Mouse (Mus musculus): ENCODE measurements around the gene Raph1. TPM values are rescaled to one million over a fixed set of nuclear protein-coding genes. Genes with fewer than 3 reads are reported as not detected.

Gene Raph1
- polyA plus RNA-seq, 1 experiment = 34.2 TPM

DNA sequence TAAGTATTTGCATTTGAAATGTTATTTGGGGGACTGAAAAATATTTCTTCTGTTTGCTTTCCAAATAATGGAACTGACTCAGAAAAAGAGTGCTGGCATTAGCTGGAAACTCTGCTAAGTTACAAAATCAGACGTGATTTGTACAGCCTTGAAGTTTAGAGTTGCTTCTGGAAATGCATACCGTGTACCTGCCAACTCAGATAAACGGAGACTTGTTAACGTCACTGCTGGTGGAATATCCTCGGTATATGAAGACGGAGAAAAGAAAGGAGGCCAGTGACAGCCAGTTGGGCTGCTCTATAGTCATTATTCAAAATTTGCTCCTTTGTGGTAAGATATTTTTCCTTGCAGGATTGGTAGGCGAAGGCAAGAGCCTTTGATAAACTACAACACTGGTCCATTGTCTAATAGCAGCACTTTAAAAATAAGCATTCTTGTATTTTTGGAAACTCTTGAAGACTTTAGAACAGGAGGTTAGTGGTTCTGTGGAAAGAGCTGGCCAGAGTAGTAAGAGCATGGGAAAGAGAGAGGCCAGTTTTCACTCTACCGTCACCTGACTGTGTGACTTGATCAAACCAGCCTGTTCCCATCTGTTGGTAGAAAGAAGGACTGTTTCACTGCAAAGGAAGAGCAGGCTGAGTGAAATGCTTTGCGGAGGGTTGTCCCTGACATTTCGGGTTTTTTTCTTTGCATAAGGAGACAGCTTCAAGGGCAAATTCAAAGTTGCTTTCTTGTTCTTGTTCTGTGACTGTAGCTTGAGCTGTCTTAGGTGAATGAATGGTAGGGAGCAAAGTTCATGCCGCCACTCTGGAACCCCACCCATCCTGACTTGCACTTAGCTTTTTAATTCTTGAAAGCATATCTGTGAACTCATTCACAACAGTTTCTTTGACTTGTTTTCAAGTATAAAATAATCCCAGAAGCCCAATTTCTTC, 29.7 kb upstream of the Raph1 start:
- DNase-seq (ENCODE audit: low read depth) = no peak
- TF ChIP-seq CTCF (IDR thresholded peaks at IDR 0.05; ENCODE audit: borderline replicate concordance, extremely low read depth, insufficient read depth, insufficient read length) = no peak
- no peak for TF ChIP-seq POLR2A (IDR thresholded peaks at IDR 0.05; ENCODE audit: borderline replicate concordance, extremely low read depth, insufficient read depth, insufficient read length, poor library complexity, severe bottlenecking)

DNA sequence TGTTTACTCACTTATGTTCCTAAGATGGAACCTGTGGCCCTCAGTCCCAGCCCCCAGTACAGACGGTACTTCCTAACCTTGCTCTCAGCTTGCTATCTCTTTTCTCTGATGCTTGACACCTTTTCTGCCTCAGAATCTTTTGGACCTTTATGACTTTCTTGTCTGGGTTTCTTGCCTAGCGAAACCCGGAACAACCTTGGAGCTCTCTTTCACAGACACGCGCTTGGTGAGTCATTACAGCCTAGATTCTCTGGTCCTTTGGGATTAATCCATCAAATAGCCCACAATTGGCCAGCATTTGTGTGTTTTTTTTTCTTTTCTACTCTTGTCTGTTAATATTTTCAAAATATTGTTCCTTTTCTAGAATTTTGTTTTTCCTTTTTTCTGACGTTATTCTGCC, 26.2 kb upstream of the Raph1 start:
- no peak for DNase-seq (ENCODE audit: low read depth)
- TF ChIP-seq POLR2A (IDR thresholded peaks at IDR 0.05; ENCODE audit: borderline replicate concordance, extremely low read depth, insufficient read depth, insufficient read length, poor library complexity, severe bottlenecking) = no peak
- TF ChIP-seq CTCF (IDR thresholded peaks at IDR 0.05; ENCODE audit: borderline replicate concordance, extremely low read depth, insufficient read depth, insufficient read length) = no peak

DNA sequence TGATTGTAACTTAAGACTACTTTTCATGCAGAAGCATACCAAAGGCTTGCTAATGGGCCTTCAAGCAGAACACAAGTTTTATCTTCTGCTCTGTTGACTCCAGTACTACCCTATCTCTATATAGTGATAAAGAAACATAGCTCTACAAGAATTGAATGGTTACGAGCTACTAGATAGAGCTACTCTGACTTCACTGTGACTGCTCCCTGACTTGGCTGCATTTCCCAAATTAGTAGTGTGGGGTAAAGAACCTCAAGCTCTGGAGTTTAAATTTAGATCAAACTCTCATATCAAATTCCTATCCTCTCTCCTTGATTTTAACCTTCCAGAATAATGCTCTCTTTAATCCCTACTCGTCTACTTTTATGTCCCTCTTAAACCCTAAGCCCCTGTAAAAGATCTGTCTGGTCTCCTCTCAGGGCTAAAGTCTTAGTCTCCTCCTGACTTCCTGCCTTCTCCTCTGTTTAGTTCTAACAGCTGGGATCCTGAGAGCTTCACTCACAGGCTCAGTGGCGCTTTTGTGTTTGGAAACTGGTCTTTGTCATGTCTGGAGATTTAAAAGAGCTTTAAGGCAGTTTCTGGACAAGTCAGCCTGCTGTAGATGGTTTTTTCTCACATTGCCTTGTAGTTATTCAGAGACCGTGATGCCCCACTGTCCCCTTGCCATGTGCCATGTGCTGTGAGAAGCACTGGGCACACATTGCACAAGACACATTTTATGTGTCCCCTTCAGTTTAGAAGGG, 22.2 kb upstream of the Raph1 start:
- no peak for TF ChIP-seq POLR2A (IDR thresholded peaks at IDR 0.05; ENCODE audit: borderline replicate concordance, extremely low read depth, insufficient read depth, insufficient read length, poor library complexity, severe bottlenecking)
- no peak for TF ChIP-seq CTCF (IDR thresholded peaks at IDR 0.05; ENCODE audit: borderline replicate concordance, extremely low read depth, insufficient read depth, insufficient read length)
- no peak for DNase-seq (ENCODE audit: low read depth)

DNA sequence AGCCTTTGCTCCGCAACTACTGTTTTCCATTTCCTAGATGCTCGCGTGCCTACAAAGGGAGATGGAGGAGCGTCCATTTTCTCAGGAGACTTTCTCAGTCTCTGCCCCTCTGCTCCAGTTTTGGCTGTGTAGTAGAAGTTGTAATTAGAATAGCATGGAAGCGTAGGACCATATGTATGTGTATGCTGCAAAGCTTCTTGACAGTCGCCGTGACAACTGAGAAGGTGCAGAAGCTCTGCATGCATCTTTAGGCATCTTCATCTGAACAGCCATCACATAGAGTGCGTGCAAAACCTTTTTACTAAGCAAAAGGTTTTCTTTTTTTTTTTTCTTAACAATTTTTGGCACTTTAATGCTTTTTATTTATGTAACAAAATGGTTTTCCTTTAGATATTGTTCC, 14.1 kb upstream of the Raph1 start:
- DNase-seq (ENCODE audit: low read depth) = peak; percentile 15
- TF ChIP-seq CTCF (IDR thresholded peaks at IDR 0.05; ENCODE audit: borderline replicate concordance, extremely low read depth, insufficient read depth, insufficient read length) = no peak
- no peak for TF ChIP-seq POLR2A (IDR thresholded peaks at IDR 0.05; ENCODE audit: borderline replicate concordance, extremely low read depth, insufficient read depth, insufficient read length, poor library complexity, severe bottlenecking)

DNA sequence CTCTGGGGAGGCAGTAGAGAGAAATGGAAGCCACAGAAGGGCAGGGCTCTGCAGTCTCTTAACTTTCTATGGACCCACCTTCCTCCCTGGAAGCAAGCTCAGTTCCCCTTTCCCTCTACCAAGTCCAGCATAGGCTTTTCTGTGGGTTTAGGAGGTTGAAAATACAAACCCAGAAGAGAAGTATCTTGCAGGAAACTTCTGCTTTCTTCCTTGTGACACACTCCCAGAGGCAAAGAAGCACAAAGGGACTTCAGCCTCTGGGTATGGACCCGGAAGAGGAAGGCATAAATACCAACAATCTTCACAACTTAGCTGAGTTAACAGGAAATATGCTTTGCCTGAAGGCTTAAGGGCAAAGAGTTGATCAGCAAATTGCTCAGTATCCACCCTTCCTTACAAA, 13.0 kb upstream of the Raph1 start:
- no peak for DNase-seq (ENCODE audit: low read depth)
- TF ChIP-seq POLR2A (IDR thresholded peaks at IDR 0.05; ENCODE audit: borderline replicate concordance, extremely low read depth, insufficient read depth, insufficient read length, poor library complexity, severe bottlenecking) (no peak), CTCF (IDR thresholded peaks at IDR 0.05; ENCODE audit: borderline replicate concordance, extremely low read depth, insufficient read depth, insufficient read length) (no peak)

DNA sequence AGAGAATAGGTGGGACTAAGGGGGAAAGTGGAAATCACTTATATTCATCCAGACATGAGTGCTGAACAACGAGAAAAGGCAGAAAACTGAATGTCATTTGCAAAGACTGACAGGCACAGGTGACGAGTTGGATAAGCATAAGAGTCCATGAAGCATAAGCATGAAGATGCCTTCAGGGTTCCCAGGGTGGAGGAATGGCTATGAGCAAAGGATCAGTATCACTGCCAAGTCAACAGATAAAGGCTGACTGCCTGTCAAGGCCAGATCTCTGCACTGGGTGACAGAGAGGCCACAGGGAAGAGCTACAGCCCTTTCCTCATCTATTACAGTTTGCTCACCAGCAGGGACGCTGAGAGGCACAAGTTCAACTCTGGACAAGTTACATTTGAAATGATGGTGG, 5.8 kb upstream of the Raph1 start:
- no peak for TF ChIP-seq POLR2A (IDR thresholded peaks at IDR 0.05; ENCODE audit: borderline replicate concordance, extremely low read depth, insufficient read depth, insufficient read length, poor library complexity, severe bottlenecking)
- TF ChIP-seq CTCF (IDR thresholded peaks at IDR 0.05; ENCODE audit: borderline replicate concordance, extremely low read depth, insufficient read depth, insufficient read length) = no peak
- DNase-seq (ENCODE audit: low read depth) = no peak

DNA sequence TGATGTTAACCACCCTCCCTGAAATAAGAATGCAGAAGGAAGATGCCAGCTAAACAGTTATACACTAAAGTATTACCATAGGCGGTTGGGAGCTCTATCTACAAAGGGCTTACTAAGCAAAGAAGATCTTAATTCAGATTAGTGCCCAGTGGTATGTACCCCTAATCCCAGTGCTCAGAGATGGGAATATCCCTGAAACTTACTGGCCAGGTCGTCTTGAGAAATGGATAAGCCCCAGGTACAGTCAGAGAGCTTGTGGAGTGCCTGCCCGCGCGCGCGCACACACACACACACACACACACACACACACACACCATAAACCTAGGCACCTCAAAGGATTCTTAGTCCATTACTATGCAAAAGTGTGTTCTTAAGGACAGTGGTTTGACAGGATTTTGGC, 2.8 kb upstream of the Raph1 start:
- TF ChIP-seq CTCF (IDR thresholded peaks at IDR 0.05; ENCODE audit: borderline replicate concordance, extremely low read depth, insufficient read depth, insufficient read length) = no peak
- no peak for TF ChIP-seq POLR2A (IDR thresholded peaks at IDR 0.05; ENCODE audit: borderline replicate concordance, extremely low read depth, insufficient read depth, insufficient read length, poor library complexity, severe bottlenecking)
- no peak for DNase-seq (ENCODE audit: low read depth)

DNA sequence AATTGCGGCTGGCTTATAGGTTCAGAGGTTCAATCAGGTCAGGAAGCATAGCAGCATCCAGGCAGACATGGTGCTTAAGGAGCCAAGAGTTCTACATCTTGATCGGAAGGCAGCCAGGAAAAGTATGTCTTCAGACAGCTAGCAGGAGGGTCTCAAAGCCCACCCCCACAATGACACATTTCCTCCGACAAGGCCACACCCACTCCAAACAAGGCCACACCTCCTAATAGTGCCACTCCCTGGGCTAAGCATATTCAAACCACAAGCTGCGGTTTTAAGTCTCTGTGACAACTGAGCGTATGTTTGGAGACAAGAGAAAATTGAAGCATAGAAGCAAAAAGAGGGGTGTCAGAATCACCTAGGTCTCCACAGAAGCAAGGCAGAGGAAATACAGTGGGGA, 2.3 kb upstream of the Raph1 start:
- DNase-seq (ENCODE audit: low read depth) = no peak
- TF ChIP-seq CTCF (IDR thresholded peaks at IDR 0.05; ENCODE audit: borderline replicate concordance, extremely low read depth, insufficient read depth, insufficient read length) = no peak
- no peak for TF ChIP-seq POLR2A (IDR thresholded peaks at IDR 0.05; ENCODE audit: borderline replicate concordance, extremely low read depth, insufficient read depth, insufficient read length, poor library complexity, severe bottlenecking)

DNA sequence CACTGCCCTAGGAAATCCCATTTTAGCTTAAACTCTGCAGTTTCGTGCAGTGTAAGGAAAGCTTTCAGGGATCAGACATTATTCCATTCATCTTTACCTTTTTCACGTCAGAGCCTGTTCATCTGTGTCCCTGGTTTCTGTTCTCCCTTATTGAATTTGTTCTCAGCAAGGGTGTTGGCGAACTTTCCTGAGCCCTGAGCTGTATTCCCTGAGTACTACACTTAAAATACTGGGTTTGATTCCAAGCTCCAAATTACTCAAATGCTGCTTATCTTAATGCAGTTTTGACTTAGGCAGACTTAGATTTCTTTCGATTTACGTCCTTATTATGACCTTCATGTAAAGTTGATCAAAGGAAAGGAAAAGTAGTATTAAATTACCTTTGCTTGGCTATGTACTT, 417 bp upstream of the Raph1 start:
- DNase-seq (ENCODE audit: low read depth) = no peak

DNA sequence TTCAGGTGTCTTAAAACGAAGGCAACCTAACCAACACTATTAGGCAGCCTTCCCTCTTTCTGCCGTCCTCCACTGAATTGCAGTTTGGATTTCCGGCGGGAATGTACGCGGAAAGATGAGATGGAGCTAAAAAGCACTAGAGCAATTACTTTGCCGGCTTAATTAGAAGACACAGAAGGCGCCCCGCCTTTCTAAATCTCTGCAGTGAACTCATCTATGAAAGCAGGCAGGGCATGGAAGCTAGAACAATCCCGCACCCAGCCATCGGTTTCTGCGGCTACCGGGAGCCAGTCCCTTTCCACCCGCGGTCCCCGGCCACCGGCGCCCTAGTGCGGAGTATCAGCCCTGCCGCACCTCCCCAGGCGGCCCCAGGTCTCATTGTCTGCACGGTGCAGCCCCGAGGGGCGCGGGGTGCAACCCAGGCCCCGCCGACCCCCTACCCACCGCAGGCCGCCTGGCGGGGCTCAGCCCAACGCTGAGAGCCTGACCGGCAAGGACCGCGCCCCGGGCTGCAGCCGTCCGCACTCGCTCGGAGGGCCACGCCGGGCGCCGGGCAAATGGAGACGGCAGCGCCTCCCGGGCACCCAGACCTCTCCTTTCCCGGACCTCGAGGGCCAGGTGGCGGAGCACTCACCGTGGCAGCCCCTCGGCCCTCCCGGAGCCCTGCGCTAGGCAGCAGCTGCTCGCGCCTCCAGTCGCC, 823 bp downstream of the Raph1 start:
- peak; percentile 76 for DNase-seq (ENCODE audit: low read depth)
- TF ChIP-seq POLR2A (IDR thresholded peaks at IDR 0.05; ENCODE audit: borderline replicate concordance, extremely low read depth, insufficient read depth, insufficient read length, poor library complexity, severe bottlenecking) (no peak), CTCF (IDR thresholded peaks at IDR 0.05; ENCODE audit: borderline replicate concordance, extremely low read depth, insufficient read depth, insufficient read length) (no peak)

More for the DNA sequence above, 417 bp upstream of the Raph1 start:
- TF ChIP-seq POLR2A (IDR thresholded peaks at IDR 0.05; ENCODE audit: borderline replicate concordance, extremely low read depth, insufficient read depth, insufficient read length, poor library complexity, severe bottlenecking) (no peak), CTCF (IDR thresholded peaks at IDR 0.05; ENCODE audit: borderline replicate concordance, extremely low read depth, insufficient read depth, insufficient read length) (no peak)

All from brain, embryonic 14.5 days (tissue).